Mouse (Mus musculus) forebrain, embryonic 11.5 days (tissue): ENCODE results near the gene Ssbp3. TPM values are rescaled to one million over a fixed set of nuclear protein-coding genes. Genes with fewer than 3 reads are reported as not detected.

Experiments used
- ATAC-seq: fragments of 200-750 bp; cut with Nextera tagmentation; replicated peaks from 2 replicates; pipeline ENCODE4 v1.8.0; 2017; ENCODE audit warnings: moderate TSS enrichment; ENCODE audit not compliant: low FRiP score
- DNase-seq: peaks from one replicate; pipeline ENCODE4 v3.0.0-alpha.2; 2017; ENCODE audit warnings: low spot score
- H3K27ac ChIP-seq: fragments of 300-500 bp; sonication (generic); 2 replicates; pipeline ENCODE4 v1.5.1; 2014; ENCODE audit warnings: low read depth, low read length
- H3K27me3 ChIP-seq: fragments of 300-500 bp; sonication (generic); 2 replicates; pipeline ENCODE4 v1.6.1; 2014; ENCODE audit warnings: mild to moderate bottlenecking, low read length, mixed read lengths; ENCODE audit not compliant: control insufficient read depth, insufficient read depth
- H3K36me3 ChIP-seq: fragments of 300-500 bp; sonication (generic); 2 replicates; pipeline ENCODE4 v1.6.1; 2014; ENCODE audit warnings: mild to moderate bottlenecking, low read length, moderate library complexity, mixed read lengths; ENCODE audit not compliant: control insufficient read depth, insufficient read depth
- H3K4me1 ChIP-seq: fragments of 300-500 bp; sonication (generic); replicated peaks from 2 replicates; pipeline ENCODE4 v1.6.1; 2014; ENCODE audit warnings: low read length, mixed read lengths; ENCODE audit not compliant: control insufficient read depth, insufficient read depth
- H3K4me2 ChIP-seq: fragments of 300-500 bp; sonication (generic); 2 replicates; pipeline ENCODE4 v1.6.1; 2014; ENCODE audit warnings: low read depth, mild to moderate bottlenecking, low read length, moderate library complexity, mixed read lengths; ENCODE audit not compliant: severe bottlenecking
- H3K4me3 ChIP-seq: fragments of 300-500 bp; sonication (generic); 2 replicates; pipeline ENCODE4 v1.5.1; 2014; ENCODE audit warnings: low read depth, low read length
- H3K9ac ChIP-seq: fragments of 300-500 bp; sonication (generic); 2 replicates; pipeline ENCODE4 v1.6.1; 2014; ENCODE audit warnings: low read length
- H3K9me3 ChIP-seq: fragments of 300-500 bp; sonication (generic); 2 replicates; pipeline ENCODE4 v1.6.1; 2016; ENCODE audit warnings: low read length, mixed read lengths; ENCODE audit not compliant: control insufficient read depth
- WGBS: fragments of 180-500 bp; shearing (Covaris S2); extraction: QIAGEN DNeasy Blood & Tissue Kit; methylation state at CpG from one replicate; pipeline ENCODE4 v1.1.7; 2014; 5-methylcytosine and 5-hydroxymethylcytosine counted together
- polyA plus RNA-seq: library from polyadenylated mRNA; unstranded; fragments of >200 nt; fragmentation: Nextera tagmentation; extraction: Ambion mirVana; gene quantifications from 2 replicates; pipeline ENCODE4 v1.2.1, GENCODE M21; 2014

The Ssbp3 gene
- polyA plus RNA-seq, 1 experiment from 2014 or later: 135 TPM

DNA sequence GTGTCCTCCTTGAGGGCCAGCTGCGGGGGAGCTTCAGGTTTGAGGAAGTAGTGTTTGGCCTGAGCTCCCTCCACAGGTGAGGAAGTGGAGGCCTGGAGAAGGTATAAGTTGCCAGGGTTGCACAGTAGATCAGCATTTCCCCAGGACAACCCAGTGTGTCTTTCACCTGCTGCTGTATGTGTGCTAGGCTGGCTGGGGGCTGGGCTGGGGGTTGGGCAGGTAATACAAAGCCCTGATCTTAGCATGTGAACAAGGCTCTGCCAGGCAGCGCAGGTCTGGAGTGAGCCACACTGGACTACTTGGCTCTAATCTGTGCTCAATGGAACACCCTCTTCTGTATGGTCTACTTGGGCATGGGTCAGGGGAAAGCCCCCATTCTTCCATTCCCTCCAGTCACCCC, 66.1 kb downstream of the Ssbp3 start:
- H3K9ac ChIP-seq: no peak overlapping the region
- ATAC-seq (no peak), DNase-seq (no peak)
- H3K4me2 ChIP-seq: no peak overlapping the region
- 66% methylated on average over 2 of the region's 2 CpGs for WGBS
- no peak overlapping the region for H3K27ac ChIP-seq
- H3K4me3 ChIP-seq: no peak overlapping the region
- no peaks in the 10 kb centered on the region for H3K27me3 ChIP-seq
- peaks cover 39% of the 10 kb centered on the region for H3K4me1 ChIP-seq
- no peaks in the 10 kb centered on the region for H3K36me3 ChIP-seq
- H3K9me3 ChIP-seq: no peaks in the 10 kb centered on the region

DNA sequence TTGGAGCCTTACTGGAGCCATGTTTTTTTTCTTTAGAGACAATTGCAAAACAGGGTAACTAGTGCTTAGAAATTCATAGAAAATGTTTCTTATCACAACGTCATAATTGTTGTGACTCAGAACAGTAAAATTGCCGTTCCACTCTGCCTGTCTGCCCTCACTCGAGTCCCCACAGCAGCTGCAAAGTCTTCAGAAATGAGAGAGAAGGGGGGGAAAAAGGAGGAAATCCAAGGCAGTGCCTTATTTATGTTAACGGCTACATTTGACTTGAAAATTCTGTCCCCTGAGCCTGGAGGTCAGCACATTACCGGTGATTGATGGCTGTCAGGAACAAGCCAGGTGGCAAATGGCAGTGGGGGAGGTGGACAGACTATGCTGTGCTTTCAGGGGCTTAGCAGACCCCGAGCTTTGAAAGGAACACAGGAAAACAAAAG, 66.7 kb downstream of the Ssbp3 start:
- H3K4me3 ChIP-seq: no peak overlapping the region
- no peaks in the 10 kb centered on the region for H3K9me3 ChIP-seq
- DNase-seq (no peak), ATAC-seq (no peak)
- peak overlapping the region; percentile 42; the same call in 1 of the 2 replicates for H3K27ac ChIP-seq
- no peaks in the 10 kb centered on the region for H3K27me3 ChIP-seq
- H3K9ac ChIP-seq: no peak overlapping the region
- 17% methylated on average over 6 of the region's 6 CpGs for WGBS
- no peak overlapping the region for H3K4me2 ChIP-seq
- peaks cover 39% of the 10 kb centered on the region for H3K4me1 ChIP-seq
- H3K36me3 ChIP-seq: no peaks in the 10 kb centered on the region

DNA sequence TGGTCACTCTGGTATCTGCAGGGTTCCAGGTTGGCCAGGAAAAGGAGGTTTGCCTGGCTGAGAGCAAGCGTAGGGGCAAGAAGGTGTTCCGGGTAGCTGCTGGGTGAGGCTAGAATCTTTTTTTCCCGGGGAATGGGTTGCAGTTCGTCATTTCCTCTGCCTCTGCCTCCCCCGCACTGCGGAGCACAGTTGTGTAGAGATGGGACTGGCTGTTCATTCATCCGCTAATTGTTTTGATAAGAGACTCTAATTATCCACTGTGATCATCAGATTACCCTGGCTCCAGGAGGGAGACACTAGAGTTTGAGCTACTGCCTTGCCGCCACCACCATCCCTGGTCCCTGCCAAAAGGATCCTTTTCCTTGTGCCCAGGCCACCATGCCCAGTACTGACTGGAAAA, 67.9 kb downstream of the Ssbp3 start:
- Histone ChIP-seq H3K4me2 (no peak overlapping the region), H3K36me3 (no peaks in the 10 kb centered on the region), H3K4me1 (peaks cover 39% of the 10 kb centered on the region), H3K27me3 (no peaks in the 10 kb centered on the region), H3K4me3 (no peak overlapping the region), H3K27ac (no peak overlapping the region), H3K9ac (no peak overlapping the region), H3K9me3 (no peaks in the 10 kb centered on the region)
- 34% methylated on average over 8 of the region's 8 CpGs for WGBS
- ATAC-seq: no peak
- DNase-seq: no peak

DNA sequence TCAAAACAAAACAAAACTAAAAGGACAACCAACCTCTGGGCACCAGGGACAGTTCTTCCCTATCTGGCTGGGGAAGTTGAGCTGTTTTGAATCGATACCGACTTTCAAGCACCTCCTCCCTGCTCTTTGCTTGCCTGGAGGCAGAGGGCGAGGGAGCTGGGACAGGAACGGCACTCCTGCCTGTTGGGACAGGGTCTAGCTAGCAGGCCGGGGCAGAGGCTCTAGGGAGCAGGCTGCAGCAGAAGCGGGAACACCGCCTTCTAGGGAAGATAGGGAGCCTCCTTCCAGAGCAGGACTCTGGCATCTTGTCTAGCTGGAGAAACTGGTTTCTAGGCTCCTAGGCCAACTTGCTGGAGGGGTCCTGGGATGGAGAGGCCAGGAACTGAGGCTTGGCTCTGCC, 70.2 kb downstream of the Ssbp3 start:
- peak overlapping the region; percentile 46; the same call in 1 of the 2 replicates for H3K27ac ChIP-seq
- no peak overlapping the region for H3K4me3 ChIP-seq
- no peak overlapping the region for H3K4me2 ChIP-seq
- 40% methylated on average over 7 of the region's 7 CpGs for WGBS
- no peaks in the 10 kb centered on the region for H3K9me3 ChIP-seq
- peaks cover 46% of the 10 kb centered on the region for H3K4me1 ChIP-seq
- H3K36me3 ChIP-seq: no peaks in the 10 kb centered on the region
- ATAC-seq (no peak), DNase-seq (no peak)
- no peaks in the 10 kb centered on the region for H3K27me3 ChIP-seq
- H3K9ac ChIP-seq: no peak overlapping the region

DNA sequence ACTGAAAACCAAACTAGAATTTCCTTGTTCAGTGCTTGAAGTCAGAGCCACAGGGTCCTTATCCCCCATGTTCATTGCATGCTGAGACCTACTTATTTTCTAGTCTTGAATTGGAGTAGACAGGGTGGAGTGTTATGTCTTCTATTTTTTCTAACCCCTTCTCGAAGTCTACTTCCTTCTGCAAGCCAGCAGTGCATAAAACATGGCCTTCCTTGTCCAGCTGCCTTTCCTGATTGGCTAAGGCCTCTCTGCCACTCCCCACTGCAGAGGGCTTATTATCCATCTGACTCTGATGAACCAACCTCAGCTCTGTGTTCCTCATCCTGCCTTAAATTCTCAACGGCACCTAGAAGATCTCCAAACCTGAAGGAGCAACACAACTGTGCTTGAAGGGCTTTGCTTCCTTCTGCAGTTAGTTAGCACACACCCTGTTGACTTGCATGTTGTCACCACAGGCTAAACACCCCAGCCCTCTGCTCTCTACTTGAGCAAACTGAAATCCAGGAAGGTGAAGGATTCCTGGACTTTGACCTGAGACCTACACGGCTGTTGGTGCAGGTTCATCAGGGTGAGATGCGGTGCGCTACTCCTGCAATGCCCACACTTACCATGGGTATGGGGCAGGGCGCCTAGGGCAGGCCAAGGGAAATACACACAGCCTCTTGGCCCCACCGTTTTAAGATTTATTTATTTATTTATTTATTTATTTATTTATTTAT, 71.0 kb downstream of the Ssbp3 start:
- no peak overlapping the region for H3K4me3 ChIP-seq
- H3K4me2 ChIP-seq: no peak overlapping the region
- DNase-seq: no peak
- H3K9me3 ChIP-seq: no peaks in the 10 kb centered on the region
- no peak overlapping the region for H3K27ac ChIP-seq
- no peak overlapping the region for H3K9ac ChIP-seq
- no peaks in the 10 kb centered on the region for H3K27me3 ChIP-seq
- peaks cover 47% of the 10 kb centered on the region for H3K4me1 ChIP-seq
- ATAC-seq: no peak
- WGBS: 92% methylated on average over 7 of the region's 7 CpGs
- H3K36me3 ChIP-seq: no peaks in the 10 kb centered on the region

DNA sequence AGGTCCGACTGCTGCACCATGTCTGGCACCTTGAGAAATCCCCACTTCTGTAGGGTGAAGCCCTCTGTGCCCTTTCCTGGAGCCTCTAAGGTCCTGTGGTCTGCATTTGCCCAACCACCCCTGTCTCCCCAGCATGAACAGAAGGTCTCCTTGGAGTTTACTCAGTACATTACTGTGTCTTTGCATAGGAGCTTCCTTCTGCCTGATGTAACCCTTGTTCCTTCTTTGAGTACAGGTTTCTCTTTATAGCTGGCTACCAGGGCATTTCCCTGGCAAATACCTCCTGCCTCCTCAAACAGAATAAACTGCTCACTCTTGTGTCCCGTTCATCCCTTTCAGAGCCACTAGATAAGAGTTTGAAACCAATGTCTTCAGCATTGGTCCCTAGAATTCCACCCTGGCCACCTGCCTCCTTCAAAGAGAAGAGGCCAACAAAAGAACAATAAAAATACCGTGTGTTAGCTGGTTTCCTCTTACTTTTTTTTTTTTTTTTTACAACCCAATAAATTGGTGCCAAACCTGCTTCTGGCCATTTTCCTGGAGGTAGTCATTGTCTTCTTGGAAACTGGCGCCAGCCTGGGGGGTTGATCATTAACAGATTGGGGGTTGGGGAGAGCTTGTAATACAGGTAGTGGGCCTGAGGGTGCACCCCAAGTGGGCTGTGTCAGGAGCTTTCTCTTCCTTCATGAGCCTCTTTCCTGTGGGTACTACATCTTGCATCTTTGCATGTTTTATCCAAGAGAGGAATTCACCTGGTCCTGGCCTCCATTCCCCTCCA, 72.0 kb downstream of the Ssbp3 start:
- Histone ChIP-seq H3K4me2 (no peak overlapping the region), H3K9me3 (no peaks in the 10 kb centered on the region), H3K36me3 (no peaks in the 10 kb centered on the region), H3K4me3 (no peak overlapping the region), H3K27me3 (no peaks in the 10 kb centered on the region), H3K4me1 (peaks cover 43% of the 10 kb centered on the region), H3K9ac (no peak overlapping the region), H3K27ac (no peak overlapping the region)
- DNase-seq (no peak), ATAC-seq (no peak)
- 72% methylated on average over 4 of the region's 4 CpGs for WGBS

DNA sequence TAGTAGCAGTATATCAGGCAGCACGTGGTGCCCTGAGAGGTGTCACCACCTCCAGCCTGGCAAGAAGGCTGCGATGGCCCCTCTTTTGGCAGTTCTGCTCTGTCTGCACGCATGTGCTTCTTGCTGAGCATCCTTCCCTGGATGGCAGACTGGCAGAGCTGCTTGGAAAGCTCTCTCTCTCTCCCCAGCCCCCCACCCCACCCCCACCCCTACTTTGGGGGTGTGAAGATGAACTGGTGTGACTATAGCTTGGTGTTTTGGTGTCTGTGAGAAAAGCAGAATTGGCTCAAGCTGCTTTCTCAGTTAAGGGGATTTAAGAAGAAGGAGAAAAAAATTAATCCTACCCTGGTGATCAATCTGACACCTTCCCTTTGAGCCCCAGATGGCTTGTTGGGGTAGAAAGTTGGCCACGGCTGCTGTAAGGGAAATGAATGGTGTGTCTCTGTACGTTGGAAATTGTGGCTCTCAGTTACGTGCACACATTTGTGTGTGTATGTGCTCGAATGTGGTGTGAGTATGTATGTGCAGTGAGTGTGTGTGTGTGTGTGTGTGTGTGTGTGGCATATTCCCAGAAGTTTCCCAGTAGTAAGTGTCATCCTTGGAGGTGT, 73.5 kb downstream of the Ssbp3 start:
- Histone ChIP-seq H3K9ac (no peak overlapping the region), H3K27ac (no peak overlapping the region), H3K4me3 (no peak overlapping the region), H3K4me1 (peaks cover 48% of the 10 kb centered on the region), H3K9me3 (no peaks in the 10 kb centered on the region), H3K27me3 (no peaks in the 10 kb centered on the region), H3K4me2 (no peak overlapping the region), H3K36me3 (no peaks in the 10 kb centered on the region)
- 73% methylated on average over 7 of the region's 7 CpGs for WGBS
- DNase-seq (no peak), ATAC-seq (no peak)

DNA sequence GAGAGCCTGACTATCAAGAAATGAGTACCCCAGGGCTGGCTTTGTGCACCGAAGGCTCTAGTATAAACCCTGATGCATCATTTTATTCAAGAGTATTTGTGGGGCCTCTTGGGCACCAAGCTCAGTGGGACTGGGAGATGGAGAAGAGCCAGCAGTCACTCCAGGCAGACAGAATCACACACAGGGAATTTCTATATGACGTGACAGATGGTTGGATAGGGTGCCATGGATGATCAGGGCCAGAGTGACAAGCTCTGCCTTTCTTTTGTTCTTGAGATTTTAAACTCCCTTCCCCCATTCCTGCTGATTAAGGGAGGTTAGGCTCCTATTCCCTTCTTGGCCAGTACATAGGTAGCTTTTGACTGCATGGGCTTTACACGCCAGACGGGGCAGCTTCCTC, 74.8 kb downstream of the Ssbp3 start:
- Histone ChIP-seq H3K4me1 (peaks cover 54% of the 10 kb centered on the region), H3K9me3 (no peaks in the 10 kb centered on the region), H3K27me3 (no peaks in the 10 kb centered on the region), H3K36me3 (no peaks in the 10 kb centered on the region), H3K9ac (no peak overlapping the region), H3K4me3 (no peak overlapping the region), H3K27ac (no peak overlapping the region), H3K4me2 (no peak overlapping the region)
- 68% methylated on average over 4 of the region's 4 CpGs for WGBS
- no peak for DNase-seq
- no peak for ATAC-seq
